Mouse (Mus musculus): ENCODE measurements around the gene Uba2. TPM values are rescaled to one million over a fixed set of nuclear protein-coding genes. Genes with fewer than 3 reads are reported as not detected.

The Uba2 gene
- total RNA-seq, 4 experiments from 2014 or later = 87.0 to 89.6 (median 87.7) TPM

- DNase-seq (ENCODE audit: low spot score in 2 of 2) = no peak
Measured at GRCm38 (mm10) chr7:34094911-34095481, 74.4 kb downstream of the Uba2 start, which contains the start of gene Scgb1b30. TSS of gene Scgb1b30 (plus strand) at chr7:34095431.

Other genes with a start within 250 kb of the Uba2 start
- gene Scgb2b26, start 224.6 kb downstream of the Uba2 start, total RNA-seq (2022) = not detected
- not detected for gene Scgb2b27, start 155.7 kb downstream of the Uba2 start, total RNA-seq (2022)
- gene Scgb1b27, start 148.1 kb downstream of the Uba2 start, total RNA-seq (2022) = not detected
- not detected for gene Scgb1b30, start 74.2 kb downstream of the Uba2 start, total RNA-seq (2022)
- 10 to 100 TPM; 10.8 to 14.8 (median 13.5) TPM for gene Wtip, start 36.3 kb downstream of the Uba2 start, total RNA-seq (2022)
- gene Pdcd2l, start 27.1 kb upstream of the Uba2 start, total RNA-seq (2022) = 10 to 100 TPM; 22.3 to 25.5 (median 24.2) TPM
- gene Gpi1, start 60.7 kb upstream of the Uba2 start, total RNA-seq (2022) = 100 to 1,000 TPM; 683 to 742 (median 696) TPM
- not detected for gene Gm6096, start 81.4 kb upstream of the Uba2 start, total RNA-seq (2022)
- gene 4931406P16Rik, start 144.0 kb upstream of the Uba2 start, total RNA-seq (2022) = 10 to 100 TPM; 40.1 to 47.7 (median 41.2) TPM
- gene Lsm14a, start 223.7 kb upstream of the Uba2 start, total RNA-seq (2022) = 100 to 1,000 TPM in 1 of 4 experiments, 10 to 100 TPM in 3; 85.2 to 104 (median 92.3) TPM